Mouse (Mus musculus) ES-E14 (cell line): ENCODE results near the gene Coro1c.

Experiments
- ZC3H11A ChIP-seq: IDR thresholded peaks from 2 replicates; pipeline ENCODE4 v1.6.1; 2012; ENCODE audit warnings: low read depth, mild to moderate bottlenecking, inconsistent platforms, low read length, borderline replicate concordance
- ZNF384 ChIP-seq: IDR thresholded peaks from 2 replicates; pipeline ENCODE4 v1.6.1; 2012; ENCODE audit warnings: low read depth, low read length, inconsistent platforms

DNA sequence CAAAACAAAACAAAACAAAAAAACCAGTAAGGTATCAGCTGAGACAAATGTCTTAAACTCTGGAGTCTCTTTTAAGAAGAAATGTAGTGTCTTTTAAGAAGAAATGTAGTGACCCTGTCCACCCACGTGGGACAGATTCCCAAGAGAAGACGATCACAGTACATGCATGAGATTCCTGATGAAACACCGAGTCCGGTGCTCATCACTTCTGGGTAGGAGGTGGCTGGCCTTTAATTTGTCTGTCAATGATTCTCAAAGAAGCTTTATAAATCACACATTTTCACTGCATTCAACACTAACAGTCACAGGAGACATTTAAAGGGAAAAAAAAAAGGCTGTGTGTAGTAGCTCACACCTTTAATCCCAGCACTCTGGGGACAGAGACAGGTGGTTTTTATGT lies 18.6 kb downstream of the Coro1c start:
- no peak for TF ChIP-seq ZNF384
- TF ChIP-seq ZC3H11A = no peak
